ENCODE assay signal across 19 mouse cellular contexts in the genomic region with DNA sequence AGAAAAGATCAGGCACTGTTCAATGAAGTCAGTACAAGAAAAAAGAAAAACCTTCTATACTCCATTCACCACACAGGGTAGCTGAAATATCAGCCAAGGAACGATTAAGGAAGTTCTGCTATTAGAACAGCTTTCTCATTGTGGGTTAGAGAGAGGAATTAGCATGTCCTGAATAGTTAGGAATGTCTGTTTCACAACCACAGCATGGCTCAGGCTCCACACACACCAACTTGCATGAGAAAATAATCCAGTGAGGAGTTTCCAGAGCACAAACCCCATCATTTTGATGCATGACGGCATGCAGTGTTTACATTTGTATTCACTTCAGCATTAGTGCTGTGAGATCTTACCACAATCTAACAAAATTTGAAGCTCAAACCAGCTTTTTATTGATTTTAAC.
DNase-seq lines count a peak whose midpoint lies in the region; ATAC-seq and TF ChIP-seq lines count a peak whose summit lies in the region.
"Had no signal": no experiment of that assay in that cellular context is flagged by ENCODE, and none has a peak within 500 bp of the region (broad histone marks: within the 10 kb centered on the region; RNA-seq: fewer than 3 reads in every experiment).

No protein-coding gene starts in this region.

- no peaks in the 10 kb centered on the region for H3K36me3 ChIP-seq in midbrain, embryonic 11.5 days (ENCODE audit: control insufficient read depth, insufficient read depth, low read length)
- H3K36me3 ChIP-seq in midbrain, postnatal 0 days (ENCODE audit: insufficient read depth, low read length) = no peaks in the 10 kb centered on the region
- no peaks in the 10 kb centered on the region for H3K36me3 ChIP-seq in forebrain, embryonic 12.5 days (replicated peaks)
- H3K36me3 ChIP-seq in hindbrain, embryonic 13.5 days = no peaks in the 10 kb centered on the region
- H3K36me3 ChIP-seq in midbrain, embryonic 15.5 days (replicated peaks) = no peaks in the 10 kb centered on the region
- H3K36me3 ChIP-seq: liver, embryonic 13.5 days had no signal

- no peak overlapping the region for H3K4me3 ChIP-seq in midbrain, embryonic 11.5 days (ENCODE audit: low read depth, low read length)
- no peak overlapping the region for H3K4me3 ChIP-seq in midbrain, postnatal 0 days (ENCODE audit: low read depth, low read length)
- H3K4me3 ChIP-seq in forebrain, embryonic 12.5 days (replicated peaks) = no peak overlapping the region
- no peak overlapping the region for H3K4me3 ChIP-seq in hindbrain, embryonic 13.5 days
- H3K4me3 ChIP-seq in midbrain, embryonic 15.5 days = no peak overlapping the region
- H3K4me3 ChIP-seq: erythroblast, embryonic 14.5 days; liver, embryonic 13.5 days; megakaryocyte, embryonic 14.5 days had no signal

- no peaks in the 10 kb centered on the region for H3K27me3 ChIP-seq in midbrain, embryonic 11.5 days (ENCODE audit: control insufficient read depth, insufficient read depth, low read length)
- no peaks in the 10 kb centered on the region for H3K27me3 ChIP-seq in midbrain, postnatal 0 days (ENCODE audit: insufficient read depth, low read length)
- H3K27me3 ChIP-seq in forebrain, embryonic 12.5 days = no peaks in the 10 kb centered on the region
- no peaks in the 10 kb centered on the region for H3K27me3 ChIP-seq in hindbrain, embryonic 13.5 days
- no peaks in the 10 kb centered on the region for H3K27me3 ChIP-seq in midbrain, embryonic 15.5 days (replicated peaks)
- H3K27me3 ChIP-seq: liver, embryonic 13.5 days; megakaryocyte, embryonic 14.5 days had no signal

- 41% methylated on average over 2 of the region's 2 CpGs for WGBS in midbrain, embryonic 11.5 days
- 25% methylated on average over 2 of the region's 2 CpGs for WGBS in midbrain, postnatal 0 days
- WGBS in forebrain, embryonic 12.5 days = 36% methylated on average over 2 of the region's 2 CpGs
- WGBS in hindbrain, embryonic 13.5 days = 38% methylated on average over 2 of the region's 2 CpGs
- WGBS in midbrain, embryonic 15.5 days = 27% methylated on average over 2 of the region's 2 CpGs

- DNase-seq in midbrain, embryonic 11.5 days (ENCODE audit: low spot score, missing footprints) = no peak
- no peak for DNase-seq in midbrain, postnatal 0 days (ENCODE audit: low spot score)
- no peak for DNase-seq in urinary bladder, postnatal 36 days (ENCODE audit: low spot score in 2 of 2)
- DNase-seq: adrenal gland, postnatal 14 days; cerebellum, adult 9-10 months; heart, postnatal 14 days; liver, embryonic 13.5 days; right cerebral cortex, adult 18-20 months; thymus, adult 2 months had no signal

- no peaks in the 10 kb centered on the region for H3K9me3 ChIP-seq in midbrain, embryonic 11.5 days (ENCODE audit: control insufficient read depth, low read length)
- no peaks in the 10 kb centered on the region for H3K9me3 ChIP-seq in midbrain, postnatal 0 days (ENCODE audit: low read length)
- H3K9me3 ChIP-seq in forebrain, embryonic 12.5 days = no peaks in the 10 kb centered on the region
- H3K9me3 ChIP-seq in hindbrain, embryonic 13.5 days = no peaks in the 10 kb centered on the region
- H3K9me3 ChIP-seq in midbrain, embryonic 15.5 days = no peaks in the 10 kb centered on the region
- H3K9me3 ChIP-seq: liver, embryonic 13.5 days; megakaryocyte, embryonic 14.5 days had no signal

- H3K4me2 ChIP-seq in midbrain, embryonic 11.5 days = no peak overlapping the region
- no peak overlapping the region for H3K4me2 ChIP-seq in midbrain, postnatal 0 days (ENCODE audit: low read depth, low read length, poor library complexity, severe bottlenecking)
- H3K4me2 ChIP-seq in forebrain, embryonic 12.5 days = no peak overlapping the region
- H3K4me2 ChIP-seq in hindbrain, embryonic 13.5 days = no peak overlapping the region
- no peak overlapping the region for H3K4me2 ChIP-seq in midbrain, embryonic 15.5 days
- H3K4me2 ChIP-seq: heart, embryonic 11.5 days; liver, embryonic 13.5 days had no signal

- peaks cover 4% of the 10 kb centered on the region; the same call in 1 of the 2 replicates for H3K4me1 ChIP-seq in midbrain, embryonic 11.5 days (ENCODE audit: control insufficient read depth, insufficient read depth, low read length)
- no peaks in the 10 kb centered on the region; the same call in 1 of the 2 replicates for H3K4me1 ChIP-seq in midbrain, postnatal 0 days (ENCODE audit: insufficient read depth, low read length)
- H3K4me1 ChIP-seq in forebrain, embryonic 12.5 days = peaks cover 9% of the 10 kb centered on the region
- peaks cover 10% of the 10 kb centered on the region for H3K4me1 ChIP-seq in hindbrain, embryonic 13.5 days (replicated peaks)
- peaks cover 9% of the 10 kb centered on the region; the same call in 1 of the 2 replicates for H3K4me1 ChIP-seq in midbrain, embryonic 15.5 days
- H3K4me1 ChIP-seq: liver, embryonic 13.5 days had no signal

- no peak for TF ChIP-seq CTCF in midbrain, postnatal 0 days (IDR thresholded peaks at IDR 0.05)

- H3K27ac ChIP-seq in midbrain, embryonic 11.5 days (ENCODE audit: low read depth, low read length) = no peak overlapping the region
- H3K27ac ChIP-seq in midbrain, postnatal 0 days (ENCODE audit: low read depth, low read length) = no peak overlapping the region
- no peak overlapping the region for H3K27ac ChIP-seq in forebrain, embryonic 12.5 days
- H3K27ac ChIP-seq in hindbrain, embryonic 13.5 days = peak overlapping the region; percentile 26; the same call in 1 of the 2 replicates
- H3K27ac ChIP-seq in midbrain, embryonic 15.5 days = no peak overlapping the region
- H3K27ac ChIP-seq: liver, embryonic 13.5 days had no signal

- no peak overlapping the region for H3K9ac ChIP-seq in midbrain, embryonic 11.5 days (ENCODE audit: low read length)
- no peak overlapping the region for H3K9ac ChIP-seq in midbrain, postnatal 0 days (replicated peaks; ENCODE audit: low read length, poor library complexity, severe bottlenecking)
- no peak overlapping the region for H3K9ac ChIP-seq in forebrain, embryonic 12.5 days
- H3K9ac ChIP-seq in hindbrain, embryonic 13.5 days = no peak overlapping the region
- no peak overlapping the region for H3K9ac ChIP-seq in midbrain, embryonic 15.5 days
- H3K9ac ChIP-seq: liver, embryonic 13.5 days had no signal

- ATAC-seq in midbrain, embryonic 11.5 days (ENCODE audit: low FRiP score) = peak; percentile 85
- no peak for ATAC-seq in midbrain, postnatal 0 days (ENCODE audit: low FRiP score)
- peak; percentile 77 for ATAC-seq in forebrain, embryonic 12.5 days (ENCODE audit: low FRiP score)
- peak; percentile 64 for ATAC-seq in hindbrain, embryonic 13.5 days (ENCODE audit: low FRiP score)
- peak; percentile 86 for ATAC-seq in midbrain, embryonic 15.5 days (replicated peaks)
- ATAC-seq in cerebellum, adult (ENCODE audit: insufficient number of reproducible peaks, low FRiP score, low TSS enrichment) = no peak
- ATAC-seq in CD4-positive, CD25-positive, alpha-beta regulatory T cell, adult 4 months = no peak
- ATAC-seq: activated CD4-positive, CD25-positive, alpha-beta regulatory T cell, adult 4 months; intestine, embryonic 16.5 days had no signal

Comparison
In these comparisons a context has a peak if more than half of its experiments do, and no peak if none do; other contexts are left out.
1. ATAC-seq: peak in midbrain, embryonic 11.5 days (single experiment), forebrain, embryonic 12.5 days (single experiment), hindbrain, embryonic 13.5 days (single experiment) and midbrain, embryonic 15.5 days (single experiment); none in midbrain, postnatal 0 days (single experiment), cerebellum, adult (single experiment) and CD4-positive, CD25-positive, alpha-beta regulatory T cell, adult 4 months (single experiment).